Mouse (Mus musculus): ENCODE results near the gene Ppm1d.

The Ppm1d gene

GRCm38 (mm10) chr11:85310713-85311574 lies at the start of gene Ppm1d:
Ppm1d (plus strand) TSS chr11:85311244.
- peak; percentile 100 for DNase-seq

GRCm38 (mm10) chr11:85264635-85265034 lies 46.4 kb upstream of the Ppm1d start:
- DNase-seq = no peak

GRCm38 (mm10) chr11:85267393-85267792 lies 43.7 kb upstream of the Ppm1d start:
- DNase-seq = no peak

- DNase-seq = peak; percentile 28 to 72
Observed at GRCm38 (mm10) chr11:85270631-85271030, 40.4 kb upstream of the Ppm1d start.

GRCm38 (mm10) chr11:85273299-85273698 lies 37.7 kb upstream of the Ppm1d start:
- peak in 1 of 2 experiments; percentile 43 for DNase-seq

GRCm38 (mm10) chr11:85275151-85275550 lies 35.9 kb upstream of the Ppm1d start:
- no peak for DNase-seq

- no peak for DNase-seq
Observed at GRCm38 (mm10) chr11:85277609-85278008, 33.4 kb upstream of the Ppm1d start.

- no peak for DNase-seq
Observed at GRCm38 (mm10) chr11:85278175-85278574, 32.9 kb upstream of the Ppm1d start.

- DNase-seq = no peak
Observed at GRCm38 (mm10) chr11:85281219-85281878, 29.7 kb upstream of the Ppm1d start.

- no peak for DNase-seq
Observed at GRCm38 (mm10) chr11:85297953-85298352, 13.1 kb upstream of the Ppm1d start.

GRCm38 (mm10) chr11:85299880-85300279 lies 11.2 kb upstream of the Ppm1d start:
- no peak for DNase-seq

- no peak for DNase-seq
Observed at GRCm38 (mm10) chr11:85301161-85301560, 9.9 kb upstream of the Ppm1d start.

- no peak for DNase-seq
Observed at GRCm38 (mm10) chr11:85301836-85302235, 9.2 kb upstream of the Ppm1d start.

- DNase-seq = no peak
Observed at GRCm38 (mm10) chr11:85306577-85307260, 4.3 kb upstream of the Ppm1d start.

GRCm38 (mm10) chr11:85308799-85309198 lies 2.2 kb upstream of the Ppm1d start:
- peak in 1 of 2 experiments; percentile 33 for DNase-seq

GRCm38 (mm10) chr11:85310407-85310712 lies 684 bp upstream of the Ppm1d start:
- DNase-seq = no peak

GRCm38 (mm10) chr11:85311645-85312490 lies 824 bp downstream of the Ppm1d start:
- peak; percentile 73 to 78 for DNase-seq

- DNase-seq = peak; percentile 80 to 88
Observed at GRCm38 (mm10) chr11:85312818-85313217, 1.8 kb downstream of the Ppm1d start.

GRCm38 (mm10) chr11:85313361-85313760 lies 2.3 kb downstream of the Ppm1d start:
- no peak for DNase-seq

- no peak for DNase-seq
Observed at GRCm38 (mm10) chr11:85323567-85324330, 12.7 kb downstream of the Ppm1d start.

- DNase-seq = peak; percentile 65 to 75
Observed at GRCm38 (mm10) chr11:85328717-85329116, 17.7 kb downstream of the Ppm1d start.
